Mouse (Mus musculus) erythroblast, embryonic 14.5 days (primary cell): ENCODE measurements around the gene Btnl10.

Experiments used
- GATA1 ChIP-seq: IDR thresholded peaks from 2 replicates; pipeline ENCODE4 v1.6.1; 2012; ENCODE audit warnings: low read length, inconsistent platforms, mixed read lengths
- TAL1 ChIP-seq: IDR thresholded peaks from 3 replicates; pipeline ENCODE4 v1.6.1; 2012; ENCODE audit warnings: low read length, inconsistent platforms, mixed read lengths

- TF ChIP-seq GATA1 (no peak), TAL1 (no peak)
Measured at GRCm38 (mm10) chr11:58955868-58956257, 38.2 kb downstream of the Btnl10 start.
